Mouse (Mus musculus): ENCODE results near the gene Tln2. TPM values are rescaled to one million over a fixed set of nuclear protein-coding genes. Genes with fewer than 3 reads are reported as not detected.

The Tln2 gene
- polyA plus RNA-seq, 1 experiment: 33.0 TPM

DNA sequence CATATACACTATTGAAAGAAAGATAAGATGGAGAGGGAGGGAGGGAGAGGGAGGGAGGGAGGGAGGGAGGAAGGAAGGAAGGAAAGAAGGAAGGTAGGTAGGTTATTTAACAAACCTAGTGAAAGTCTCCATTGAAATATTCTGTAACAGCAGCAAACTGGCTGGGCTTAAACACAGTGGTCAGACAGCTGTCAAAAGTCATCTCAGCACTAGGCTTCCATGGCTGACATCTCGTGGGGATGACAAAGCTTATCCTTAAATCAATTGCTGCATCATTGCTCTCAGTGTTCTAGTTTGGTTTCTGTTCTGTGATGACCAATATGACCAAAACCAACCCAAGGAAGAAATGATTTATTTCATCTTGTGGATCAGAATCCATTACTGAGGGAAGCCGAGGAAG is 376.0 kb downstream of the Tln2 start:
- TF ChIP-seq POLR2A (IDR thresholded peaks at IDR 0.05; ENCODE audit: insufficient read depth, low read depth, low read length): no peak
- no peaks in the 10 kb centered on the region for H3K4me1 ChIP-seq (ENCODE audit: control insufficient read depth, insufficient read depth, low read length)
- 91% methylated on average over 2 of the region's 2 CpGs for WGBS
- no peak overlapping the region for H3K27ac ChIP-seq (ENCODE audit: insufficient read depth, low read depth, low read length)
- H3K4me3 ChIP-seq (ENCODE audit: insufficient read depth, low read depth, low read length): no peak overlapping the region

DNA sequence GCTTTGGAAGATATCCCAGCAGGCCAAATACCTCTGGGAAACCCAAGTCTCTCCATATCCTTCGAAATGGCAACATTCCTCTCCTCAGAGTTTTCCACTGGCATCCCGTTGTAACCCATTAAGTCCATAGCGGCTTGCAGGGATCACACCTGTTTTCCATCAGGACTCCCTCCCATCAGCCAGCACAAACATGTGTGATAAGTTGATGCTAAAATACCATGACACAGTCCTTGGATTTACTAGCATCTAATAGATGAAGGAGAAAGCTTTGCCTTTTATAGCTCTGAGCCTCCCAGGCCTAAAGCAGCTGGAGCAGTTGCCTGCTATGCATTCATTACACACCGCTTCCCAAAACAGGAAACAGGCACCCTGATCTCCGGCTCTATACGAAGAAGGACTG is 377.5 kb downstream of the Tln2 start:
- no peaks in the 10 kb centered on the region for H3K4me1 ChIP-seq (ENCODE audit: control insufficient read depth, insufficient read depth, low read length)
- TF ChIP-seq CTCF (IDR thresholded peaks at IDR 0.05; ENCODE audit: insufficient read depth, low read depth, low read length) (no peak), POLR2A (IDR thresholded peaks at IDR 0.05; ENCODE audit: insufficient read depth, low read depth, low read length) (no peak)
- H3K4me3 ChIP-seq (ENCODE audit: insufficient read depth, low read depth, low read length): no peak overlapping the region
- WGBS: 67% methylated on average over 6 of the region's 6 CpGs
- H3K27ac ChIP-seq (ENCODE audit: insufficient read depth, low read depth, low read length): no peak overlapping the region

DNA sequence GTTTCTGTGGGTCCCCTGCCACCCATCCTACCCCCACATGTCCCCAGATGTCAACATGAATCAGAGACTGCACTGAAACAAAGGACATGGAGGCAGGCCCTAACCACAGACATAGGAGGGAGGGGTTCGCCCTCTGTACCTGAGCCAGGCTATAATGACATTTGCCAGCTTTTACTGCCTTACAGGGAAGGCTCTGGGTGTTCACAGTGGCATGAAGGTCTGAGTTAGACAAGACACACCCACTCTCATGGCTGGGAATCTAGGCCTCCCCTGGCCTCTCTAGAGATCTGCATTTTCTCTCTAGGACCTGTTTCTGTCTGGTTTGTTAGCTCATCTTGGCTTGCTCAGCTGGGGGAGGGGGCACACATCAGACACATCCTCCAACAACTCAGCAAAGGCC is 380.8 kb downstream of the Tln2 start:
- no peaks in the 10 kb centered on the region for H3K4me1 ChIP-seq (ENCODE audit: control insufficient read depth, insufficient read depth, low read length)
- 100% methylated on average over 1 of the region's 1 CpGs for WGBS

DNA sequence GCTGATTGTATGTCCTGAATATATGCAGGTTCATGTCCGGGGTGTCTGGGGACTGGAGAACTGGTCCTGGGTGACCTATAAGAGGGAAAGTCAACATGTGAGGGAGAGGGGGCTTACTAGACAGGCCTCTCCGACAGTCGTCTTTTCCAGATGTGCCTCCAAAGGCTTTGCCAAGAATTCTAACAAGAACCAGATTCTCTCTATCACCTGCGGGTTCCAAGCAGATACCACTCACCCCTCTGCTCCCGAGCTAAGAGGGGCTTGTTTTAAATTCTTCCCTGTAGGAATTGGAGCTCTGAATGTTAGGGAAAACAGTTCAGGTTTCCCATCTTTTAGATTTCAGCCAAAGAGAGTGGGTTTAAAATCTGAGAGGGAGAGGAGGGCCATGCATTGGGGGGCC is 381.3 kb downstream of the Tln2 start:
- WGBS: 84% methylated on average over 5 of the region's 5 CpGs
- H3K4me1 ChIP-seq (ENCODE audit: control insufficient read depth, insufficient read depth, low read length): no peaks in the 10 kb centered on the region
- H3K27ac ChIP-seq (ENCODE audit: insufficient read depth, low read depth, low read length): no peak overlapping the region
- TF ChIP-seq CTCF (IDR thresholded peaks at IDR 0.05; ENCODE audit: insufficient read depth, low read depth, low read length): no peak
- TF ChIP-seq POLR2A (IDR thresholded peaks at IDR 0.05; ENCODE audit: insufficient read depth, low read depth, low read length): no peak
- H3K4me3 ChIP-seq (ENCODE audit: insufficient read depth, low read depth, low read length): no peak overlapping the region

More for the DNA sequence above, 380.8 kb downstream of the Tln2 start:
- Histone ChIP-seq H3K4me3 (ENCODE audit: insufficient read depth, low read depth, low read length) (no peak overlapping the region), H3K27ac (ENCODE audit: insufficient read depth, low read depth, low read length) (no peak overlapping the region)
- TF ChIP-seq POLR2A (IDR thresholded peaks at IDR 0.05; ENCODE audit: insufficient read depth, low read depth, low read length): no peak
- no peak for TF ChIP-seq CTCF (IDR thresholded peaks at IDR 0.05; ENCODE audit: insufficient read depth, low read depth, low read length)

DNA sequence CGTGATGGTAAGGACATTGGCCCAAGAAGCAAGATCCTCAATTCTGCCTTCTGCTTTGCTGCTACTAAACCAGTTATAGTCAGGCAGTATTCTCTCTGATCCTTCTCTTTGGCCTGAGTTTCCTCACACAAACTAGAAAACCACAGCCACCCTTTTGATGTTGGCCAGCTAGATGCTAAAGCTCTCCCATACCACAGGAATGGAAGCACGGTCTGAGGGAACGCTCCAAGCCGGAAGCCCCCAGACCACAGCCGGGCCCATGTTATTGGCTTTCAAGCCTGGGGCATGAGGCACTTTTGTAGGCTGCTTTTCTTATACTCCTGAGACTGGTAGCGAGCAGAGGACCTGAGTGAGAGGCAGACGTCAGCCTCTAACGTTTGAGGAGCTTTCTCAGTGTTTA is 383.4 kb downstream of the Tln2 start:
- Histone ChIP-seq H3K27ac (ENCODE audit: insufficient read depth, low read depth, low read length) (no peak overlapping the region), H3K4me1 (ENCODE audit: control insufficient read depth, insufficient read depth, low read length) (no peaks in the 10 kb centered on the region), H3K4me3 (ENCODE audit: insufficient read depth, low read depth, low read length) (no peak overlapping the region)
- WGBS: 91% methylated on average over 8 of the region's 8 CpGs
- TF ChIP-seq POLR2A (IDR thresholded peaks at IDR 0.05; ENCODE audit: insufficient read depth, low read depth, low read length) (no peak), CTCF (IDR thresholded peaks at IDR 0.05; ENCODE audit: insufficient read depth, low read depth, low read length) (no peak)

DNA sequence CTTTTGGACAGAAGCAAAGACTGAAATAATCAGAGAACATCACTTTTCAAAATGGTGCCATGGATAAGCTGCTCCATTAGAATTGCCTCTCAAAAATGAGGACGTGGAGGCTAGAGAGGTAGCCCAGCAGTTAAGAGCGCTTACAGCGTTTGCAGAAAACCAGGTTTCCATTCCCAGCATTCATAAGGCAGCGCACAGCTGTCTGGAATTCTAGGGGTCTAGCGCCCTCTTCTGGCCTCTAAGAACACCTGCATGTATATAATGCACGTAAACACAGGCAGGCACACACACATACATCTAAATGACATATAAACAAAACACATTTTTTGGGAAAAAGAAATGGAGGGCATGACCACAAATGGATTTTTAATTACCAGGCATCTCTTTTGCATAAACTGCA is 385.7 kb downstream of the Tln2 start:
- no peak for TF ChIP-seq POLR2A (IDR thresholded peaks at IDR 0.05; ENCODE audit: insufficient read depth, low read depth, low read length)
- TF ChIP-seq CTCF (IDR thresholded peaks at IDR 0.05; ENCODE audit: insufficient read depth, low read depth, low read length): no peak
- WGBS: 92% methylated on average over 6 of the region's 6 CpGs
- no peak overlapping the region for H3K27ac ChIP-seq (ENCODE audit: insufficient read depth, low read depth, low read length)
- H3K4me3 ChIP-seq (ENCODE audit: insufficient read depth, low read depth, low read length): no peak overlapping the region
- H3K4me1 ChIP-seq (ENCODE audit: control insufficient read depth, insufficient read depth, low read length): no peaks in the 10 kb centered on the region

DNA sequence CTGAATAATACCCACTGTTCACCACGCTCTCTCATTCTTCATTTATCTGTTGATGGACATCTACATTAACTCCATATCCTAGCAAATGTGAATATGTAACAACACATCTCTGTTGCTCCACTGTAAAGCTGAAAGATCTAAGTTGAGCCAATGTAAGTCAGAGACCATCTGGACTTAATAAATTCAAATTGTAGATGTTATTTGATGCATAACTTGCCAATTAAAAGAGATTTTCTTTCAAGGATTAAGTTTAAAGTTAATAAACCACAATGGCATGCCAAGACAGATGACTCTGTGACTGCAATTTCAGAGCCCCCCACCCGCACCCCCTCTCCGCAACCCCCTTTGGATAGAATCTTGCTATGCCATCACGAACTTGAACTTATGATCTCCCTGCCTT is 386.3 kb downstream of the Tln2 start:
- TF ChIP-seq POLR2A (IDR thresholded peaks at IDR 0.05; ENCODE audit: insufficient read depth, low read depth, low read length) (no peak), CTCF (IDR thresholded peaks at IDR 0.05; ENCODE audit: insufficient read depth, low read depth, low read length) (no peak)
- Histone ChIP-seq H3K4me3 (ENCODE audit: insufficient read depth, low read depth, low read length) (no peak overlapping the region), H3K27ac (ENCODE audit: insufficient read depth, low read depth, low read length) (no peak overlapping the region), H3K4me1 (ENCODE audit: control insufficient read depth, insufficient read depth, low read length) (no peaks in the 10 kb centered on the region)
- WGBS: 96% methylated on average over 4 of the region's 4 CpGs

DNA sequence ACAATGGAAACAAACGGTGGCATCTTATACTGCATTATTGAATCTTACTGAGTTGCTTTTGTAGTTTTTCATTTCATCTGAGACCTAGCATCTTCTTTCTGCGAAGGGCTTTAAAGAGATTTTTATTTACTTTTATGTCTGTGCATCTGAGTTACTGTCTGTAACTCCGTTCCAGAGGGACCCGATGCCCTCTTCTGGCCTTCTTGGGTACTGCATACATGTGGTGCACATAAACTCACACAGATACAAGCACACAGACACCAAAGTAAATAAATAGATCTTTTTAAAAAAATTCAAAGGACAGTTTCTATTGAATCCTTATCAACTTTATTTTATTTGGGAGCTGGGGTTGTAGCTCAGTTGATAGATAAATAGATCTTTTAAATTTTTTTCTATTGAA is 388.1 kb downstream of the Tln2 start:
- 93% methylated on average over 4 of the region's 4 CpGs for WGBS
- TF ChIP-seq CTCF (IDR thresholded peaks at IDR 0.05; ENCODE audit: insufficient read depth, low read depth, low read length): no peak
- TF ChIP-seq POLR2A (IDR thresholded peaks at IDR 0.05; ENCODE audit: insufficient read depth, low read depth, low read length): no peak
- Histone ChIP-seq H3K4me3 (ENCODE audit: insufficient read depth, low read depth, low read length) (no peak overlapping the region), H3K27ac (ENCODE audit: insufficient read depth, low read depth, low read length) (no peak overlapping the region), H3K4me1 (ENCODE audit: control insufficient read depth, insufficient read depth, low read length) (no peaks in the 10 kb centered on the region)

DNA sequence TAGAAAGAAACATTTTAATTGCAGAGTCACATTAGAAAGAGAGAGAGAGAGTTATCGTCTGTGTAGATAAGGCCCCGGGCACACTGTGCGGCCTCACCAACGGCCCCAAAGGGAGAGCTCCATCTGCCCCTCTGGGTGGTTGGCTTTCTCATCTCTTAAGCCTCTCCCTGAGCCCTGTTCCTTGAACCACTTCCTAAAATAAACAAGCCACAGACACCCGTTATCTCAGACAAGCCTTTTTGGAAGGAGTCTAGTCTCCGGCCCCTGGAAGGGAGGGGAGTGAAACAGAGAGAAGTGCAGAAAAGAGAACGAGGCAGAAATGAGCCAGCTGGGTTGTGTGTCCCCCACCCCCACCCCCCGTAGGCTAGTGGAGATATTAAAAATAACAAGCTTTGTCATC is 388.7 kb downstream of the Tln2 start:
- Histone ChIP-seq H3K27ac (ENCODE audit: insufficient read depth, low read depth, low read length) (no peak overlapping the region), H3K4me3 (ENCODE audit: insufficient read depth, low read depth, low read length) (no peak overlapping the region), H3K4me1 (ENCODE audit: control insufficient read depth, insufficient read depth, low read length) (no peaks in the 10 kb centered on the region)
- TF ChIP-seq CTCF (IDR thresholded peaks at IDR 0.05; ENCODE audit: insufficient read depth, low read depth, low read length): no peak
- no peak for TF ChIP-seq POLR2A (IDR thresholded peaks at IDR 0.05; ENCODE audit: insufficient read depth, low read depth, low read length)
- 84% methylated on average over 8 of the region's 8 CpGs for WGBS

DNA sequence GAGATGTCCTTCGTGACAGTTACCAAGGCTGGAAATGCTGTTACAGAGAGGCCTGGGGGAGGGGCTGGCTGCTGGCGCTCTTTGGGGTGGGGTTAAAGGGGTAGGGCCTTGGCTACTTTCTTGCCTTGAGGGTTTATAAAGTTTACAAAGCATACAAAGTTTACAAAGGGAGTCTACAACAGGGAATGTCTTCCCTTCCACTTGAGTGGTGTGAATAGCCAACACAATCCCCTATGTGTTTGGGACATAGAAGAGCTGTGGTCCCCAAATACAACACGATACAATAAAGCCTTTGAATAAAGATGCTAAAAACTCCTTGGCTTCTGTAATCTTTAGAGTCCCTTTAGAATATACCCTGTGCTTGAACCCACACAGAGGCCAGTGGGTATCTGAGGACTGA is 389.5 kb downstream of the Tln2 start:
- 82% methylated on average over 3 of the region's 3 CpGs for WGBS

More for the DNA sequence above, 389.5 kb downstream of the Tln2 start:
- no peak overlapping the region for H3K4me3 ChIP-seq (ENCODE audit: insufficient read depth, low read depth, low read length)
- H3K27ac ChIP-seq (ENCODE audit: insufficient read depth, low read depth, low read length): no peak overlapping the region
- TF ChIP-seq POLR2A (IDR thresholded peaks at IDR 0.05; ENCODE audit: insufficient read depth, low read depth, low read length) (no peak), CTCF (IDR thresholded peaks at IDR 0.05; ENCODE audit: insufficient read depth, low read depth, low read length) (no peak)
- H3K4me1 ChIP-seq (ENCODE audit: control insufficient read depth, insufficient read depth, low read length): no peaks in the 10 kb centered on the region

Other genes starting within 250 kb of the Tln2 start
- gene C2cd4b, start 199.7 kb upstream of the Tln2 start, polyA plus RNA-seq (2012; ENCODE audit: insufficient read depth, insufficient read length, low replicate concordance, missing spikeins): not detected in 2 replicates

All from olfactory bulb, adult 2 months (tissue).